1 mouse cellular context compared by ENCODE assay signal in genomic region chr11:94549691-94550441, GRCm38 (mm10).
TF ChIP-seq lines count a peak whose summit lies in the region.

No protein-coding gene starts in this region.

TF ChIP-seq in MEL, 35 proteins besides CTCF, POLR2A, EP300 and RAD21:
- TF ChIP-seq NRF1 (IDR thresholded peaks at IDR 0.05; ENCODE audit: insufficient read depth, low read depth, low read length, poor library complexity, severe bottlenecking) (no peak), E2F4 (IDR thresholded peaks at IDR 0.05; ENCODE audit: borderline replicate concordance, low read depth, low read length) (no peak), POLR2AphosphoS2 (IDR thresholded peaks at IDR 0.05; ENCODE audit: low read length) (peak; percentile 31; the same call in 1 of the 2 replicates), HCFC1 (IDR thresholded peaks at IDR 0.05; ENCODE audit: low read depth, low read length) (peak; percentile 53), MAX (IDR thresholded peaks at IDR 0.05; ENCODE audit: low read length) (peak; percentile 88), KAT2A (conservative IDR thresholded peaks at IDR 0.05; ENCODE audit: low read depth, low read length) (peak; percentile 27; the same call in 1 of the 2 replicates), TCF12 (IDR thresholded peaks at IDR 0.05; ENCODE audit: low read depth, low read length) (peak; percentile 71; the same call in 1 of the 2 replicates), MAFK (IDR thresholded peaks at IDR 0.05; ENCODE audit: borderline replicate concordance, low read depth, low read length) (peak; percentile 39; the same call in 1 of the 2 replicates), POLR2AphosphoS5 (IDR thresholded peaks at IDR 0.05; ENCODE audit: borderline replicate concordance, low read depth, low read length) (no peak), TAL1 (IDR thresholded peaks at IDR 0.05; ENCODE audit: low read length) (peak; percentile 53), MEF2A (IDR thresholded peaks at IDR 0.05; ENCODE audit: extremely low read depth, insufficient replicate concordance, low read depth, low read length, poor library complexity, severe bottlenecking) (no peak), CHD2 (IDR thresholded peaks at IDR 0.05; ENCODE audit: low read length) (0 out of 2 replicates have a peak, but pooled peaks have one; percentile 9), ZNF384 (IDR thresholded peaks at IDR 0.05; ENCODE audit: low read depth, low read length) (peak; percentile 73), USF2 (IDR thresholded peaks at IDR 0.05; ENCODE audit: borderline replicate concordance in 1 of 2, insufficient read depth in 1 of 2, low read depth in 1 of 2, low read length in 2 of 2) (no peak), MYC (IDR thresholded peaks at IDR 0.05; ENCODE audit: low read depth, low read length) (peak; percentile 94; the same call in 1 of the 2 replicates), MYB (IDR thresholded peaks at IDR 0.05; ENCODE audit: low read depth, low read length) (no peak), ZMIZ1 (IDR thresholded peaks at IDR 0.05; ENCODE audit: low read depth, low read length) (peak; percentile 64; the same call in 1 of the 2 replicates), MXI1 (IDR thresholded peaks at IDR 0.05; ENCODE audit: low read depth, low read length) (peak; percentile 88), MAZ (IDR thresholded peaks at IDR 0.05; ENCODE audit: low read depth, low read length) (peak; percentile 18; the same call in 1 of the 2 replicates), GATA1 (IDR thresholded peaks at IDR 0.05; ENCODE audit: low read depth, low read length) (peak; percentile 69), ZC3H11A (IDR thresholded peaks at IDR 0.05; ENCODE audit: low read depth, low read length) (no peak), CHD1 (IDR thresholded peaks at IDR 0.05; ENCODE audit: low read depth, low read length) (peak; percentile 83; the same call in 1 of the 2 replicates), TBP (IDR thresholded peaks at IDR 0.05; ENCODE audit: low read depth, low read length) (peak; percentile 90), SIN3A (IDR thresholded peaks at IDR 0.05; ENCODE audit: low read length) (peak; percentile 77), ETS1 (IDR thresholded peaks at IDR 0.05; ENCODE audit: low read depth, low read length) (peak; percentile 83), NELFE (IDR thresholded peaks at IDR 0.05; ENCODE audit: low read depth, low read length) (peak; percentile 43)
